Mouse (Mus musculus) brain, embryonic 18.5 days (tissue): ENCODE results near the gene Tmem132b.
"Not testable (repeated sequence)": the region's sequence is repeated elsewhere in the genome, so short reads cannot be mapped to it uniquely, and the experiment has no call there.

ENCODE experiments used
- DNase-seq: peaks from one replicate; pipeline ENCODE4 v3.0.0-alpha.2; 2012; ENCODE audit warnings: low read depth, low spot score

The Tmem132b gene

DNA sequence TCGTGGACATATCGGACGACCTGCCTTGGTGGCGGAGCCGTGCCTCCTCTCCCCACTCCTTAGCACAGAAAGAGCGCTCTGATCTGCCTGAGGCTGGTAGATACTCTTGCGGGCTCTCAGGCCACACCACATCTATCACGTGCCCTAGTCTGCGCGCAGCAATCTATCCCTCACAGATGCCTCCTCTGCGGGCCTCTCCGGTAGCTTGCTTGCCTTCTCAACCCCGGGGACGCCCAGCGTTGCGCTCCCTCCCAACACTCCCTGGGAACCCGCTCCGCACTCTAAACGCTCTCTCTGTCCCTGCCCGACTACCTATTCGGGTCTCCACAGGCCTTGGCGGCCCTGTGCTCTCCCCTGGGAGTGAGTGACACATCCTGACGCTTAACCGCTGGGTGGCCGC, at the start of gene Tmem132b:
Tmem132b (plus strand) TSS at position 141 of the 400 bp plus-strand sequence.
- no peak for DNase-seq

DNA sequence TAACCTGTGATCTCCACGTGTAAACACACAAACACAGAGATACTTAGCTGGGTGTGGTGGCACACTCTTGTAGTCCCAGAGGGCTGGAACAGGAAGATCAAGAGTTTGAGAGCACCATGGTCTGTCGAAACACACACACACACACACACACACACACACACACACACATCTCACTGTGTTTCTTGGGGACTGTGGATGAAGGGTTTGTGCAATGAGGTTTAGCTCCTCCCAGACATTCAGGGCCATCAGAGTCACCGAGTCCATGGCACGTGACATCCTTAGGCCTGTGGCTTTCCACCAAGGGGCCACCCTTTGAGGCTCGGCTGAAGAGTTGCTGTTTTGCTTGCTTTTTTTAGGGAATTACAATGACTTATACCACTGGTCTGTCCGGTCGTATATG, 49.1 kb upstream of the Tmem132b start:
- DNase-seq = no peak

DNA sequence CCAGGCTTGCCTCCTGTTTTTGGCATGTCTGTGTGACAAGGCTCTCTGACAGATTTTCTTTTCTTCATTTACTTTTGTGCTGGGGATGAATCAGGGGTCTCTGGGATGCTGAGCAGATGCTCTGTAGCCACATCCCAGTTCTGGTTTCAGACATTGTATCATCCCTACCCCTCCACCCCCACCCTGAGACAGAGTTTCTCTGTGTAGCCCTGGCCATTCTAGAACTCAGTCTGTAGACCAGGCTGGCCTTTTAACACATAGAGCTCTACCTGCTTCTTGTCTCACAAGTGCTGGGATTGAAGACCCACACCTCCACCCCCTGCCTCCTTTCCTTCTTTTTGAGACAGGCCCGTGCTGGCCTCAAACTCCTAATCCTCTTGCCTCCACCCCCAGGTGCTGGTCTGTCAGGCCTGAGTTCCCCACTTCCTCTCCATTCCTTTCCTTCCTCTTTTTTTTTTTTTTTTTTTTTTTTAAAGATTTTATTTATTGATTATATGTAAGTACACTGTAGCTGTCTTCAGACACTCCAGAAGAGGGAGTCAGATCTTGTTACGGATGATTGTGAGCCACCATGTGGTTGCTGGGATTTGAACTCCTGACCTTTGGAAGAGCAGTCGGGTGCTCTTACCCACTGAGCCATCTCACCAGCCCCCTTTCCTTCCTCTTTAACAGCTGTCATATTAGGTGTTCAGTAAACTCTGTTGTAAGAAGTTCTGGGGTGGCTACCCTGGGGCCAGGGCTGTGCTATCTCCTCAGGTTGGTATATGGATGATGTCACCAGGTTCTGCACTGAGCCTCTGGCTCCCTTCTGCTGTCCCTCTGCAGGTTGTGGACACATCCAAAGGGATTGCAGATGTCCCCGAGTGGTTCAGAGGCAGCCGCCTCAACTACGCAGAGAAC, 47.6 kb upstream of the Tmem132b start:
- DNase-seq = no peak

DNA sequence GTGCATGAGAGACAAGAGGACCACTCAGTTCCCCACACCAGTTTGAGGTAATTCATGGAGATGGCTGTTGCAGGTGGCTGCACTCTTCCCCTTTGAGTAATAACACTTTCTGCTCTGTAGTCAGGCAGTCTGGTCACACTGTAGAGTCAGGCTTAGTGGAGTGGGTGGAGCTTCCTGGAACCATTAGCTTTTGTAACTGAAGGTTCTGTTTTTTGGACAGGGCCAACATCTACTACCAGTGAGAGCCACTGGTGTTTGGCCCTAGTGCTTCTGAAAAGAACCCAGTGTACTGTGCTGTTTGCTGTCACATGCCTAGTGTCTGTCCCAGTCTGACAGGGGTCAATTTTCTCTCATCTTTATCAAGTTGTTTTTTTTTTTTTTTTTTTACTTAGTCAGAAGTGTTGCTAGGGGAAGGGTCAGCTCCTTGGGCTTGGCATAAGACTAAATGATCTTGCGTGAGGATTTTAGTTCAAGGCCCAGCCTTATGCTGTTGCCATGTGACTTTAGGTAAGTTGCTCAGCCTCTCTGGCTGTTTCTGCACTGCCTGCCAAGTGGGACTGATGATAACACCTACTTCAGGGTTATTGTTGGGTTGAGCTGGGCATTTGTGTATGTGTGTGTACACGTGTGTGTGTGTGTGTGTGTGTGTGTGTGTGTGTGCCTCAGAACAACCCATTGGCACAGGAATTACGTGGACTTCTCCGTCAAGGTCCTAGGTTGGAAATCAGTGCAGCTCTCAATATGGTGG, 46.4 kb upstream of the Tmem132b start:
- DNase-seq = no peak

DNA sequence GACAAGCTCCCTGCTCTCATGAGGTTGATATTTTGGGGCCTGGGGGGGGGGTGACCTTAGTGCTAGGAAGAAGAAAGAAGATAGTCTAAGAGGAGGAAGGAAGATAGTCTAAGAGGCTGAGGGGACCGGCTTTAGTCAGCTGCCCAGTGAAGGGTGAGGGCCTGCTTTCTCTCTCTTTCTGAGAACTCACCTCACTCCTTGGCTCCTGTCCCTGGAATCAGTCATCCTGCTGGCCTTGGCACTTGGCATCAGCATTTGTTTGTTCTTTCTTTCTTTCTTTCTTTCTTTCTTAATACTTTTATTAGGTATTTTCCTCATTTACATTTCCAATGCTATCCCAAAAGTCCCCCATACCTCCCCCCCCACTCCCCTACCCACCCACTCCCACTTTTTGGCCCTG, 45.5 kb upstream of the Tmem132b start:
- no peak for DNase-seq

DNA sequence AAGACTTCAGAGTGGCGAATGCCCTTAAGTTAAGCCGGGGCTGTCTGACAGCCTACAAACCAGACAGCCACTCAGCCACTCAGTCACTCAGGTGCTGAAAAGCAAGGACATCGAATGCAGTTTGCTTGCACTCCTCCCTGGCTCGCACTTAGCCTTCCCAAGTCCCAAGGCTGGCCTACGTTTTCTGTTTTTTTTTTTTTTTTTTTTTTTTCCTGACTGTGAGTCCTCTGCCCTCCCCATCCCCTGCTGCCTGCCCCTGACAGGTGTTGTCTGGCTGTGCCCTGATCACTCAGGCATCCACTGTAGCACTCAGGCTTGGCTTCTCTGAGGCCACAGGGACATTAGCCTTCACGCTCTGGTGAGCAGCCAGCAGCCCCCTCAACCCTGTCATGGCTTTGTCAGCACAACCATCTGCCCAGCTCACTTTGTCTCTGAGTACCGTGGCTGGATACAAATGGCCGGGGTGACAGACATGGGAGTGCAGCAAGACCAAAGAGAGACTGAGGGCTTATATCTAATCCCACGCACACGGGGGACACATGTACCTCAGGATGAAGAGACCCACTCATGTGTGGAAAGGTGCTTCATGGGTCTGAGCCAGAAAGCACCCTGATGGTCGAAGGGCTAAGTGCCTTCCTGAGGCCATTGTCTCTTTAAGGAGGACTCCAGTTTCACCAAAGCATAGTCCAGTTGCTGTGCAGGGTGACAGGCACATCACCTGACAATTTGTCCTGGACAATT, 44.0 kb upstream of the Tmem132b start:
- DNase-seq = no peak

DNA sequence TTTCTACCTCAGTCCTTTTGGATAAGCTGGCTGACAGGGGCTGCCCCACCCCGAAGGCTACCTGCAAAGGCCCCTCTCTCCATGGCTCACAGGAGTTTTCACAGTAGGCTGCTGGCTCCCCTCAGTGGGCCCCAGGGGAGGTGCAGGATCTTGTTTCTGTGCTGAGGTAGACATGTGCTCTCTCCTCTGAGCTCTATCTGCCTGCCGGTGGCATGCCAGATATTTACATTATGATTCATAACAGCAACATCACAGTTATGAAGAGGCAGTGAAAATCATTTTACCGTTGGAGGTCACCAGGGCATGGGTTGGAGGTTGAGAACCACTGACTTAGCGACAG, 43.5 kb upstream of the Tmem132b start:
- DNase-seq = no peak

DNA sequence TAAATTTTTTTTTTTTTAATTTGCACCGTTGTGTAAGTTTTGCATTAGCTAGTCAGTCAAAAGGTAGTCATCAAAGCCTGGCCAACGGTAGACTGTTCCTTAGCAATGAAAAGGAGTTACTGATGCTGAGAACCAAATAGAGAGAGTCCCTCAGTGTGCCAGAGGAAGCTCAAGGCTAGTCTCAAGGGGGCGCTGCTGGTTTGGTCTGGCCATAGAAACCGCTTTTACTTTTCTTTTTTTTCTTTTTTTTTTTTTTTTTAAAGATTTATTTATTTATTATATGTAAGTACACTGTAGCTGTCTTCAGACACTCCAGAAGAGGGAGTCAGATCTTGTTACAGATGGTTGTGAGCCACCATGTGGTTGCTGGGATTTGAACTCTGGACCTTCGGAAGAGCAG, 42.6 kb upstream of the Tmem132b start:
- DNase-seq = not testable (repeated sequence)

DNA sequence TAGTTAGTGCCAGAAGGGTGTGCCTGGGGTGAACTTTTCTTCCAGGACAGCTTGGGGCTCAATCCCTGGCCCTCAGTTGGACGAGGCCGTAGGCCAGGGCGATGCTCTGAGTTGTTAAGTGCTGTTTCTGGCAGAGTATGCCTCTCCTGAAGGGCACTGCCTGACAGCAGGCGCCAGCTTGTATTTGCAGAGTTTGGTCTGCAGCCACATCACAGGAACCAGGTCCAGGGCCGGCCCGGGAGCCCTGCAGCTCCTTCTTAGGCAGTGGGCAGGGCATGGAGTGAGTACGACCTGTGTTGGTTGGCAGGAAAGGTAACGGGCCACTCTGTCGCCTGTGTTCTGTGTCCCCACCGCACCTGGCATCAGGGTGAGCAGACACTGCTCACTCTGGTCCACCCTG, 40.5 kb upstream of the Tmem132b start:
- no peak for DNase-seq

DNA sequence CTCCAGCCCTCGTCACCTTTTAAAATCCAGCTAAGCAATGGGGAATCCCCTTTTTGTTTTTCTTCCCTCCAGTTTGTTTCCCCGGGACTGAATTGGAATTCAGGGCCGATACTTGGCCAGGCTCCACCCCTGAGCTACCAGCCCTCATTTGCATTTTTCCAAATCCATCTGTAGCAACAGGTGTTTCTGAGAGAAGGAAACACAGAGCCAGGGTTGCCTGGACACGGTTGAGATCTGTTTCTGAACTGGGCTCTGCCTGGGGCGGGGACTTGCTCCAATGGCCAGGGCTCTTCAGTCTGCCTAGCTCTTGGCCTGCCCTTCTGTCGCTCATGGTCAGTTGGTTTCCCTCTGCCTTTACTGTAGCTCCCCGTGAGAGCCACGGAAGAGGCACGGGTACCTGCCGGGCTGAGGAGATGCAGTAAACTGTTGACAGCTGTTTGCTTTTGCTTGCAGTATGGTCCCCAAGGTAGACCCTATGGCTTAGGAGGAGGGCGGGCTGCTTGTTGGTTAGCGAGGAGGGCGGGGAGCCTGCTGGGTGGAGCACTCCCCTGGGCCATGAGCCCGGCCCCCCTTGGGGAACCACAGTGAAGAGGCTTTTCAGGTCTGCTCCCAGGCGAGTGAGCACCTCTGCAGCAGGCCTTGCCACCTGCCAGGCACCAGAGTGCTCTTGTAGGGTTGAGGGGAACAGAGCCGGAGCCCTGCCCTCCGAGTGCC, 39.0 kb upstream of the Tmem132b start:
- no peak for DNase-seq

DNA sequence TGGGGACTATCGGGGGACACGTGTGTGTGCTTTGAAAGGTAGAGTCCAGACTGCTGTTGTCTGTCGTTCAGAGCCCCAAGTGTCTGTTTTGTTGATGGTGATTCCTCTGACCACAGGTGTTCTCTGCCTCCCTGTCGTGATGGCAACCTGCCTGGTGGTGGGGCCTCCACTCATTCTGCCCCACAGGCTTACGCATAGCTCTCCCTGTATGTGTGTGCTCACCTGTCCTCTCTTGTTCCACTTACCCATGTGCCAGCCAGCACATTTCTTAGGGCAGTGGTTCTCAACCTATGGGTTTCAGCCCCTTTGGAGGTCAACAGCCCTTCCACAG, 38.5 kb upstream of the Tmem132b start:
- DNase-seq = no peak

DNA sequence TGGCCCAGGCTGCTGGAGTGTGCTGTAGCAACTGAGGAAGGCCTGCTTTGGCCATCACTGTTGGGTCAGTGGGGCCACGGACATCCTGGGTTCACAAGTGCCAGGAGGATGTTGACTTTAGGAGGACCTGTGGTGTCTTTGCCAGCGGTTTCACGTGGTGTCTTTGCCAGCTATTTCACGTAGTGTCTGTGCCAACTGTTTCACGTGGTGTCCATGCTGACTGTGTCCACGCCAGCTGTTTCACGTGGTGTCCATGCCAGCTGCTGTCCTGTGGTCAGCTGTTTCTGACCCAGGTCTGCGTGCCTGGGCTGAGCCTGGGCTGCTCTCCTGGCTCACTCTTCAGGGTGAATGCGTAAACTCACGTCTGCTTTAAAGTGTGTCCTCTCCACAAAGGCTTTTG, 35.9 kb upstream of the Tmem132b start:
- DNase-seq = no peak

DNA sequence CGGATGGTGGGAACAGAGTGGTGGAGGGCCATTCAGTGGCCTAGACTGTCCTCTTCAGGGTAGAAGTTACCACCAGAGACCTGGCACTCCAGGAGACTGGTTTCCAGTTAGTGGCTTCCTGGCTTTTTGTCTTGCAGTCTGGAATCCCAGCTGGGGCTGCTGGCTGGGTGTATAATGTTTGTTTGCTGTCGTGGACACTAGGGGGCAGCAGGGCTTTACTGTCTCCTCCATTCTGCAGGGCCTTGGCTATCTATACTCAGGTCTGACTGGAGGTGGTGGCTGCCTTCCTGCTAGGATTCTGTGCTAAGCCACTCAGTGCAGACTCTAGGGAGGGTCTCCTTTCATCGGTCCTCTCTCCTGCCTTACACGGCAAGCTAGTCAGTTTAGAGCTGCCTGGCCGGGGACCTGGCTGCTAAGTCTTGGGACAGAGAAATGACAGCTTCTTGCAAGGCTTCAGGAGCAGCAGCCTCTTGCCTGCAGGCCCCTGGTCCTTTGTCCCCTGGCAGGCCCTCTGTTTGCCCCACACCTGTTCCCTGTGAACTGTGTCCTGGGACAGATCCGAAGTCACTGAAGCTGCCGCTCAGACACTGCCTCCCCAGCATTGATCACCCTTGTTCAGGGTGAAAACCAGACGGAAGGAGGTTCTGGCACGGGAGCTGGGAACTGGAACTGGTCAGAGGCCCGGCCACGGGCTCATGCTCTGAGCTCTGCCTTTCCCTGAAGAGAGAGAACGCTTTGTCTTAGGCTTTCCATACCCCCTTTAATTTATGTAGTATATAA, 33.6 kb upstream of the Tmem132b start:
- DNase-seq = peak; percentile 22

DNA sequence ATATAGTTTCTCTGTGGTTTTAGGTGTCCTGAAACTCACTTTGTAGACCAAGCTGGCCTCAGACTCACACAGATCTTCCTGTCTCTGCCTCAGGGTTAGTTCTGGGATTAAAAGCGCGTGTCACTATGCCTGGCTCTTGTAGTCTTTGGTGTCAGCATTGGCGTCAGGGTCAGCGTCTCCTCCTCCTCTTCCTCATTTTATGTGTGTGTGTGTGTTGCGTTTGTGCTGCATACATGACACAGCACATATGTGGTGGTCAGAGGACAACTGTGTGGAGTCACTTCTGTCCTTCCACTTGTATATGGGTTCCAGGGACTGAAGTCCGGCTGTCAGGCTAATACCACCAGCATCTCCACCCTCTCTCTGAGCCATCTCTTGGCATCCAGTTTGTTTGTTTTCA, 30.1 kb upstream of the Tmem132b start:
- no peak for DNase-seq

DNA sequence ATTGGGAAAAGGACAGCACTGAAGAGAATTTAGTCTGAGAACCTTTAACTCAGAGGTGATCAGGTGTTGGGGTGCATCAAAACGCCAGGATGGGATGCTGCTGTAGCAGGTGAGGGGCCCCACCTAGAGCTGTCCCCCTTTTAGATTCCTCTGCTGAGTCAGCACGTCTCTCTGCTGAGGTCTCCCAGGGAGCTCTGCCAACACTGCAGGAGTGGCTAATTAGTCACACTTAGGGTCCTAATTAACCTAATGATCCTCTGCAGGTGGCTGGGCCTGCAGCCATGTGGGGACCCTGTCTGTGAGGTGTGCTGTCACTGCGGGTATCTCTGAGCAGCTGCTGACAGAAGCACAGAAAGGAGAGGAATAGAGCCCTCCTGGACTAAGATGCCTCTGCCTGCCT, 29.4 kb upstream of the Tmem132b start:
- no peak for DNase-seq

DNA sequence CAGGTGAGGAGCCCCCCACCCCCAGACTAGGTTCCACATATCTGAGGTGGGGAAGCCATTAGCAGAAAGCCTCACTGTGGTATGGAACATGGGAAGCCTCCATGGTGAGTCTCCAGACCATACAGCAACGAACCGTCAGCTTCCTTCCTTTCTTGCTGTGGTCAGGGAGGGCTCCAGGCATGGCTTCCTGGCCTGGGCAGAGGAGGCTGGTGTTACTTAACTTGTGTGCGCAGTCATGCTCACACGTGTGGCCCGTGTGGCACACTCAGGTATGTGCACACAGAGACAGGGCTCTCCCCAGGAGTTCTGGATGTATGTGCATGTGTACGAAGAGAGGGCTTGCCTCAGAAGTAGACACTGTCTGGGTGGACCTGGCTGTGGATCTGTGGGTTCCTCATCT, 27.9 kb upstream of the Tmem132b start:
- DNase-seq = no peak

DNA sequence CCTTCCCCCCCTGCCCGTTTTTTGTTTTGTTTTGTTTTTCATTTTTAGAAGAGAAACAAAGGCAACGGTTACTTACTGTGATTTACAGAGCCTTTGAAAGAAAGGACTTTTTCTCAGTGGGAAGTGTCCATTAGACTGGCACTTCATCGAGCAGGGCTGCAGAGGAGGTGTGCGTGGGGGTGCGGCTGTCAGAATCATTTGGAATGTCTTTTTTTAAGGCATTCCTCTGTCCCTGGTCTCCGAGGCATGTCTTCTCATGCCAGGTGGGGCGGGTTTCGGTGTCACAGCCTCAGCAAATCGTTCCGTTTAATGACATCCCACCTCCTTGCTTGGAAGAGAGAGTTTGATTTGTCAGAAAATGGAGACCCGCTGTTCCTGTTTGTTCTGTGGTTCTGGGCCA, 26.9 kb upstream of the Tmem132b start:
- no peak for DNase-seq

DNA sequence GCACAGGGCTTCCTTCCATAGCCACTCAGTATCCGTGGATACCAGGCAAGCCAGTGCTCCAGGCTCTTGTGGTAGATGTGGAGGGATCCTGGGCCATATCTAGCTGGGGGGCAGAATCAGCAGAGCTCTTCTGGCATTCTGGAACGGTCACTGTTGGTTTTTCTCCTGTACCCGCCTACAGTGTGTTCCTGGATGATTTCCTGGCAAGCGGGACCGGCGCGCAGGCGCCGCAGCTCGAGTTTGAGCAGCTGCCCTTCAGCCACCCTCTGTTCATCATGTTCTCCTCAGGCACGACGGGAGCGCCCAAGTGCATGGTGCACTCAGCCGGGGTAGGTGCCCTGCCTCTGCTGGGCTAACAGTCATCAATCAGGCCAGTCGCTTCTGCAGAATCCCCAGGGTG, 25.6 kb upstream of the Tmem132b start:
- no peak for DNase-seq

DNA sequence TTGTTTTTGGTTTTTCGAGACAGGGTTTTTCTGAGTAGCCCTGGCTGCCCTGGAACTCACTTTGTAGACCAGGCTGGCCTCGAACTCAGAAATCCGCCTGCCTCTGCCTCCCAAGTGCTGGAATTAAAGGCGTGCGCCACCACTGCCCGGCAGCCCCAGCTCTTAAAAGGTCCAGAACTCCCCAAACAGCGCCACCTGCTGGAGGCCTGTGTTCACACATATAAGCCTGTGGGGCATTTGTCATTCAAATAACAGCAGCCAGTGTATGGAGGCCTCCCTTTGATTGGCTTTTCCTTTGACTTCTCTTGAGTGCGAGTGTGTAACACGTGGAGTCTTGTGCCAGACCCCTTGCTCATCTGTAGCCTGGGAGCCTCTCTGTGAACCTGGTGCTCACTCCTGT, 24.0 kb upstream of the Tmem132b start:
- no peak for DNase-seq

DNA sequence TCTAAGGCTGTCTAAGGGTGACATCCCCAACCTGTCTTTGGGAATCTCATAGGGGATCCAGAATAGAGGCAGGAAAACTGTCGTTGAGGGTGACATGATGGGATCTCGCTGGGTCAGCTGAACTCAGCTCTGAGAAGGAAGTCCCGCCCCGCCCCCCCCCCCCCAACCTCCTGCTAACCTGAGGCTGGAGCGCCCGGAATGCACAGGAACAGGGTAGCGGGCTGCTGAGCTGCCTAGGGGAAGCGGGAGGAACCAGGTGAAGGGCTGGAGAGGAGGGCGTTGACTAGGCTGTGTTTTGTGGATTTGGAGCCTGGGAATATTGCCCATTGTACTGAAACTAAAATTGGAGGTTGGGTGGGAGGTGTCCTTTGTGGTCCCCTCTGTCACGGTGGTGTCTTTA, 23.6 kb upstream of the Tmem132b start:
- DNase-seq = no peak

DNA sequence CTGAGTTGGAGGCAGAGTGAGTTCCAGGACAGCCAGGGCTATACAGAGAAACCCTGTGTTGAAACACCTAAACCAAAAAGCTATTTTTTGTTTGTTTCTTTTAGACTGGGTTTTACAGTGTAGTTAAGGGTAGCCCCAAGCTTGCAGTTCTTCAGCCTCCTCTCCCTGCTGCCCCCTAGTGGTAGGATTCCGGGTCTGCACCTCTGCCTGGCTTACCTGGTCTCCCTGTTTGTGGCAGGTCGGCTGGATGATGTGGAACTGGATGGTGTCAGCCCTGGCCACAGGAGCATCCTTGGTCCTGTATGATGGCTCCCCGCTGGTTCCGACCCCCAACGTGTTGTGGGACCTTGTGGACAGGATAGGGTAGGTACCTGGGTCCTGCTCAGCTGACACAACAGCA, 22.0 kb upstream of the Tmem132b start:
- no peak for DNase-seq
